Mouse (Mus musculus) right cerebral cortex, postnatal 10 days (tissue): ENCODE measurements around the gene Nav2.
A peak's percentile ranks its signal among the peaks of the same experiment; 100 is the strongest.

Experiments used
- DNase-seq, 2 experiments: peaks; one replicate each; pipeline ENCODE4 v3.0.0; 2021; ENCODE audit warnings: low spot score in 2 of 2

Gene Nav2

DNA sequence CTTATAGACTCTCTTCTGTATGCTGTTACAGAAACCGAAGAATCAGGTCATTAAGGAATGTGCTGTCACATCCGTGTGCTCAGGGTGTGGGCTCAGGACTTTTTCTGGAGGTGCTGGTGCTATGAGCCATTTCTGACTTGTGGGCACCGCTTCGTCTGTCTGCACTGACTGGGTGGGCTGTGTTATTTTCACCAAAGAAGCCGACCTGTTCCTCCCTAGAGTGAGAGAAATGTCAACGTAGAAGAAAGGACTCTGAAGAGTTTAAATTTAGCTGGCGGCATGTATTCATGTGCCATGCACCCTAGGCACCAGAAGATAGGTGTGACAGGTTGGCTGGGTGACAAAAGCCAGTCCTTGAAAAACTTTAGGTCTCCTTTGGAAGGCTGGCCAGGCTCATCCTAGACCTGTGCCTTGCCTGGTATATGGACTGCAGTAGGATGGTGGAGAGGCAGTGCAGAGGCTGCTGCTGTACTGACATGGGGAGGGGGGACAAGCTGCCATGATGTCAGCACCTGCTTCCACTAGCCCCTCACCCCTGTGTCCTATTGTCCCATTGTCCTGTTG is 599.5 kb downstream of the Nav2 start:
- DNase-seq: no peak

DNA sequence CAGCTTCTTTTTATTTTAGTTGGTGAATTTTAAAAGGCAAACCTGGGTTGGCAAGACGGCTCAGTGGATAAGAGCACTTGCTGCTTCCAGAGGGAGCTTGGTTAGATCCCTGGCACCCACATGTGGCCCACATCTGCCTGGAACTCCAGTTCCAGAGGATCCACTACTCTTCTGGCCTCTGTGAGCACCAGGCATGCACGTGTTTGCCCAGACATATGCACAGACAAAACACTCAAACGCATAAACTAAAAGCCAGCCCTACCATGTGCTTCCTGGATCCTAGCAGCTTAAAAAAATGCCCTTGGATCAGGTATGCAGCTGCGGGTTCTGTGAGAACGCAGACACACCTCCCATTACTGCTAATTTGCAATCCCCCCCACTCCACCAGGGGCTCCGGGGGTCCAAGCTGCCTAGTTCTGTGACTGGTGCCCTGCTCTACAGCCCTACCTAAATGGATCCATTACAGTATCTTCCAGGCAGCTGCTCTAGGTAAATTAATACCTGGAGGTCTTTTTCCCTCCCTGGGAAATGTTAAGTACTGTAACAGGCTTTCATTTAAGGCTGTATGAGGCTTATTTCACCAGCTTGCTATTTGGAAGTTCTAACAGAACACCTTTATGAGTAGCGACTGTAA is 603.4 kb downstream of the Nav2 start:
- no peak for DNase-seq

DNA sequence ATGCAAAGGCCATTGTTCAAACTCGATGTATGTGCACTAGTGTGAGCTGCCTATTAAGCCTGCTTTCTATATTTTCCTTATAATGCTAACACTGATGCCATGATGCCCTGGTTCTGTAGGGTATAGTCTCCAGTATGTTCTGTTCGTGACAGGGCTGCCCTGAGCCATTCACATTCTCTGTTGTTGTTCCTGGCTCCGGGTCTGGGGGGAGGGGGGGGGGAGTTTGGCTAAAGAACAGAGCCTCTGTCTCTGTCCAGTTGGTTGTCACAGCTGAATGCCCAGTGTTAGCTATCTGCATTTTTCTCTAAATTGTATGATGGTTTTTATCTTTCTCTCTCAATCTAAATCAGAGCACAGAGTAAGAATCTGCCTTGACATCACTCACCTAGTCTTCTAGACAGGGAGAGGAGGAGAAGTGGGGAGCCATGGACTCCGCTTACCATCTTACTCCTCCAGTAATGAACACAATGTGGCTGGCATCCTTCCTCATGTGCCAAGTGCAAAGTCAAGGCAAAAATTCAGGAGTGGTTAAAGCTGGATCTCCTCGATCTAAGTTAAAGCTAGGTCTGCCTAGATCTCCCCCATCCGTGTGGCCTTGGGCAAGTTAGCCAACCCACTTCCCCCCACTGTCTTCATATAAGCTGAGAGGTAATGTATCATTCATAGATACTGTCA is 605.4 kb downstream of the Nav2 start:
- no peak for DNase-seq

DNA sequence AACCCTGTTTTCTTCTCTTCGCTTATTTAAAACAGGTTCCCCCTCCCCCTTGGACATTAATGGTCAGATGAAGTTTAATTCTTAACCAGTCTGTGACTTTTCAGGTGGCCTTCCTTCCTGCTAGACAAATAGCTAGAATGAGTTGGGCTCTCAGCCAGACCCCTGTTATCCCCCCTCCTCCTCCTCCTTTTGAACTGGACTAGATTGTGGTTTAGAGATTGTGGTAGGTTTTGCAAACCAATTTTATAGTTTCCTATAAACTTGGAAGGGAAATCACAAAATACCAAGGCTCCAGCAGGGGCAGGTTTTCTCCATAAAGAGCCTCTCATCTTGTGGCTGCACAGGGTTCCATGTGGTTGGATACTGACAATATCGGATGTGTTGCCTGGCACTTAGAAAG is 606.5 kb downstream of the Nav2 start:
- DNase-seq: no peak

DNA sequence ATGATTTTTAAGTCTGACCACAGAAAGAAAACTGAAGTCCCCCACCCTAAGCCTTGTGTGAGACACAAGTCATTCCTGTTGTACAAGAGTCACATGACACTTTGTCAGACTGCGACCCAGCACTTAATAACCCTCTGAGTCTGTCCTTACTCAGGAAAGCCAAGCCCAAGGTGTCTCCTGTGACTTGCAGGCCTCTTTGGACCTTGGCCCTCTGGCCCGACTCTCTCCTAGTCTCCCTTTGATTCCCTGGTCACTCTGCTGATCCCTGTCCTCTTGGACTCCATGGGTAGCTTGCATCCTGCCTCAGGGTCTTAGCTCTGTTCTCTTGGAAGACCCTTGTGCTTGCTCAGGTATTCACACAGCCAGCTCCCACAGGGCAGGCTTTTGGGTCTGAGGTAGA is 612.0 kb downstream of the Nav2 start:
- DNase-seq: no peak

DNA sequence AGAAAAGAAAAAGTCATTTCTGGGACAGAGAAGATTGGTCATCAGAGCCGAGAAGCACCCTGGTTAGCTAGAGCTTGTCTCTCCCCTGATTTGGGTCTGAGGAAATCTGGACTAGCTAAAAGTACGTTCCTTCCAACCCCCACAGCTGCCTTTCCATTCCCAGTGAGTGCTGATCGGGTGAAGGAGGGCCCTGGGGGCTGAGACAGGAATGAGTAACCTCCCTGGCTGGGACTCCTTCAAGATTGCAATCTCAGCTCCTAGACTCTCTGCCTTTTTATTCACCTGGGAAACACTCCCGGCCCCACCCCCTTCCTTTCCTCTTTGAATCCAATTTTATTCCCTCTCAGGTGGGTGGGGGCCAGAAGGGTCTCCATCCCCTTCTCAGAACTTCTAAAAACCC is 612.8 kb downstream of the Nav2 start:
- no peak for DNase-seq

DNA sequence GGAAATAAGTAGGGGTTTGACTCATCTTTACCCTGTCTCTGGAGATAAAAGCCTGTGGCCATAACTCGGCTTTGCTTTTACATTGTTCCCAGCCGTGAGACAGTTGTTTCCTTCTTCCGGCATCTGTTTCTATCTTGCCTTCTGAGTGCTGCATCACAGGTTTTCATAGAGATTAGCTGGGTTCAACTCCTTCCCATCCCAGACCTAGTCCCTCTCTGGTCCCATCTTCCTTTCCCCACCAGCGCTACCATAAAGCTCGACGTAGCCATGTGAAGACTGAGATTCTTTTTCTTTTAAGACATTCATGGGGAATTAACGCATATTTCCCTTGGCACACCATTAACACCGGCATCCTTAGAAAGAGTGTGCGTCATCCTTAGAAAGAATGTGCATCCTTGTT is 613.5 kb downstream of the Nav2 start:
- DNase-seq: no peak

DNA sequence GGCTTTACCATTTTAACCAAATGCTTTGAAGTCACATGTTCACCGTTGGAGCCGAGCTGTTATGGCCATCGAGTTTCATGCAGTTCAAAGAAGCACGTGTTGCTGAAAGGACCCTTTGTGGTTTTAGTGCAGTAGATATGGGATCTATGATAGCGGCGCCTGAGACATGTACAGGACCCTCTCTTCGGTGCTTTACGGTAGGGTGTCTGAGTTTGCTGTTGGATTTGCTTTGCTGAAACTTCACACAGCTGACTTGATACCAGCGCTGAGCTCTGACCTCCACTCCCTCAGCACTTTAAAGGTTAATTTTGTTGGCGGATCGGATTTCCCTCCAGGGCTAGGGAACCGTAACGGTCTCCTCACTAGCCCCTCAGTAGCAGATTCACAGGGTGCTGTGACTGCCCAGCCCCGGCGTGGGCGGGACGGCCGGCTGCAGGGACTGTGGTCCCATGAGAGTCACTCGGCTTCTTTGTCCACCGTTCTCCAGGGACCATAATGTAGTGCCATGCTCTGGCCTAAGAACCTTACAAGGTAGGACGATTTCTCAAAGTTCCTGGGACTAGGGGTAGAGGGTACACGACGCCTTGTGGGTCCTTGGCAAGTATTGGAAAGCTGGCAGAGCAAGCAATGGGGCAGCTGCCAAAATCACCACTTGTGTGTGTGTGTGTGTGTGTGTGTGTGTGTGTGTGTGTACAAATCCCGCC is 614.0 kb downstream of the Nav2 start:
- peak; percentile 57 for DNase-seq

DNA sequence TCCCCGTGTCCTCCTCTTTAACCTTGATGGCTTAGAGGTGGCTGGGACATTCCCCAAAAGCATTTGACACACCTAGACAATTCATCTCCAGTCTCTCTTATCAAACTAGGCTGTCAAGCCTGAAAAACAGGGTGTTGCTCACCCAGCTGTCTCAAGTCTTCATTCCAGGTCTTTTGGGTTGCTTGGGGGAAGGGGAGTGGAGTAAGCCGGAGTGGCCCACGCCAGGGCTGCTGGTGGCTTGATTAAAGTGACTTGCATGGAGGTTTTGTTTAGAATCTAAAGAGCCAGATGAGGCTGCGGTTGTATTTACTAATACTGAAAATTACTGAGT is 614.6 kb downstream of the Nav2 start:
- no peak for DNase-seq

DNA sequence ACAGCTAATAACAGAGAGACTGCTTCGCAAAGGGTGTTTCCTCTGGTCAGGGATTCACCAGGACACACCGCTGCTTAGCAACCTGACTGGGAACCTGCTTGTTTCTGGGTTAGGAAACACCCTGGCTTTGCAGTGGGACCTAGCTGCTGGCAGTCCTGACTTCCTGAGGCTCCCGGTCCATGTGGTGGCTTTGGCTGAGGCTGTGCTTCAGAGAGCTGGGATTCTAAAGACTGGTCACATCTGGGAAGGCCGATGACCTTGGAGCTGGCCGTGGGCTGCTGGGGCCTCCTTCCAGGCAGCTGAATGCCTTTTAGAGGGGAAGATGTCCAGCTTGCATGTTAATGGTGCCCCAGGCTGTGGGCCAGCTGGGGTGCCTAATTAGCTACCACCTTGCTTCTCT is 615.2 kb downstream of the Nav2 start:
- DNase-seq: peak; percentile 58 to 65

DNA sequence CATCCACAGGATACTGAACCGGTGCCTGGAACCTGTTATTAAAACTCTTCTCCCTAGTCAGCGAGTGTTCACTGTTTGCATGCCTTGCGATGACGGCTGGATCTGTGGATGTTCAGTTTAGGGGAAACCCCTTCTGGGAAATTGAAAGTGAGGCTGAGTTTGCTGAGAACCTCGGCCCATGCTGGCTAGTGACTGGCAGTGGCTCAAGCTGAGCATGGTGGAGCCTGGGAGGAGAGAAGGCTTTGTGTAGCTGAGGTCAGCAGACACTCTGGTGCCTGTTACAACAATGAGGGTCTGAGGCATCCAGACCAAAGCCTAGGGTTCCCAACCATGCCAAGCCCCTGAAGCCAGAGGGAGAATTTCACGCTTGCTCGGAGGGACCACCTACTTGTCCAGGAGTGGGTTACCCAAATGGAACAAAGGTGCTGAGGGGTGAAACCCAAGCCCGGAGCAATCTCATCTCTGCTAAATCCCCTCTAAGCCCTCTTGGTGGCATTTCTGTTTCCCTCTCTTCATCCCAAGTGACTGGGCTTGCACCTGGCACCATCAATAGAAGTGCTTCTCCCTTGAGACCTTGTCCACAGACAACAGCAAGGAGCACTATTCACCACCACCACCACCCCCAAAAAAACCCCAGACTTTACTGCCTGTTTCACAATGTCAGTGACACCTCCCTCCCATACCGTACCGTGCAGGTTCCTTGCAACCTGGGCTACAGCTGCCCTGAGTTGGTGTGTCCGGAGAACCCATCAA is 617.0 kb downstream of the Nav2 start:
- peak; percentile 42 to 57 for DNase-seq

DNA sequence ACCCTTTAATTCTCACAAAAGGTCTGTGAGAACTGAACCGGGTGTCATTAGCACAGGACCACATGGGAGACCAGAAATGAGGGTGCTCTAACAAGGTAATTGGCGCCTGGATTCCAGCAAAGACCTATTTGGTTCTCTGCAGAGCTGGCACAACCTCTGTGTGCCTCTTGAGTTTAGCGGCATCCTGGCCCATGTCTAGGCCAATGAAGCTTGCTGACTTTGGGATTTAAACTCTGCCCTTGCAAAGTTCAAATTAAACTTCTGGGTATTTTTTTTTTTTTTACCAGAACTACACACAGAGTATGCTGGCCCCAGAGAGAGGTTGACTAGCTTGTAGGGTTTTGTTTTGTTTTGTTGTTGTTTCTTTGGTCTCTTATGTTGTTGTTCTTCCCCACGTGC is 617.6 kb downstream of the Nav2 start:
- DNase-seq: no peak

DNA sequence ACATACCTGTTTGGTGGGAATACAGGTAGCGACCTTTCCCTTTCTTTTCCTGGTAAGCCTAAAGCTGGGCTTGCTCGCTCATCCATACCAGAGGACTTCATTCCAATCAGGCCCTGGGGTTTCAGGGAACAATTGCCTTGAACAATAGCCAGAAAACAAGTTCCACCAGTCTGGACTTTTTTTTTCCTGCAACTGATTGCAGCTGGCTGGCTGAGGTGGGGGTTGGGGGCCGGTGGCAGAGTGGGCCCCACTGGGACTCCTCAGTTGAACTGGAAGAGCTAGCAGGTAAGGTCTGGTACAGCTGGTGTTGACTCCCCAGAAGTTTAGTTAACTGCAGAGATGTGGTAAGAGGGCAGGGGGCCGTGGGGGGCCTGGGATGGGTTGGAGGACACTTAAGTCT is 619.0 kb downstream of the Nav2 start:
- no peak for DNase-seq

DNA sequence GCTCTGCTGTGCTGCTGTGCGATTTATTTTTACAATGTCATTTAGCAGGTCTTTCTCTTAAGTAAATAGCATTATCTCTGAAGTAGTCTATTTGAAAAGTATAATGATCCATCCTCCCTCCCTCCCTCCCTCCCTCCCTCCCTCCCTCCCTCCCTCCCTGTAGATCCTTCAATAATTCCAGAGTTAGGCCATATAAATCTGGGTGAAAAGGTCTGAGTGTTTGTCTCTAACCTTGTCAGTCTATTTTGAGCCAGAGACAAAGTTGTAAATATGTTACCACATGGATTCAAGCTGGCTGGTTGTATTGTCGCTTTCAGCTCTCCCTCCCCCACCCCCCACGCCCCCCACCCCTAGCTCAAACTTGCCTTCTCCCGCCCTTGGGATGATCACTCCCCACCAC is 619.4 kb downstream of the Nav2 start:
- DNase-seq: no peak

DNA sequence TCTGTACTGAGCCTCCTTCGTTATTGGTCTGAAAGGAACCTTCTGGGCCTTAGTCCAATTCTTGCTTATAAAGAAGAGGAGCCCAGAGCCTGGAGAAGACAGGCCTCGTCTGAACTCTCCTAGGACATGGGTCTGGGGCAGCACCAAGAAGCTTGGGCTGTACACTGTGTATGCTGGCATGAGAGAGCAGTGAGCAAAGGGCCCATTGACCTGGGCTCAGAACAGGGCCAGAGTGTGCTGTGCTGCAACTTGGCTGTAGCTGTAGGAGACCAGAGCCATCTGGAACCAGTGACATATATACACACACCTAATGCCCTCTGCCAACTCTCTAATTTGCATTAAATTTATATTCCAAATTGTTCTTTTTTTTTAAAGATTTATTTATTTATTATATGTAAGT is 621.0 kb downstream of the Nav2 start:
- DNase-seq: peak; percentile 52 to 57

DNA sequence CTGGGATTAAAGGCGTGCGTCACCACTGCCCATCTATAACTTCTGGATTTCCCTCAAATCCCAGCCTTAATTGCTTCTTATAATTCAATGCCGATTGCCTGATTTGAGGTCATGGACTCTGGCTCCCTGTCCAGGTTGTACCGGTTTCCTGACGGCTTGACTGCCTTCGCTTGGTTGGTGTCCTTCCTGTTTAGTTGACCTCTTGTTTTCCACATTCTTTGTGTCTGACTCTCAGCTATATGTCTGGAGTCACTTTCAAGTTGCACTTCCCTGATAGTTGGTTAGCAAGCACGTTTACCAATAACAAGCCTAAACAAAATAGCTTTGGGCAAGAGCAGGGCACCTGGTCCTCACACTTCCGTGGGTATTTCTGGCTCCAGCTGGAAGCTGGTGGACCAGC is 625.1 kb downstream of the Nav2 start:
- DNase-seq: no peak

DNA sequence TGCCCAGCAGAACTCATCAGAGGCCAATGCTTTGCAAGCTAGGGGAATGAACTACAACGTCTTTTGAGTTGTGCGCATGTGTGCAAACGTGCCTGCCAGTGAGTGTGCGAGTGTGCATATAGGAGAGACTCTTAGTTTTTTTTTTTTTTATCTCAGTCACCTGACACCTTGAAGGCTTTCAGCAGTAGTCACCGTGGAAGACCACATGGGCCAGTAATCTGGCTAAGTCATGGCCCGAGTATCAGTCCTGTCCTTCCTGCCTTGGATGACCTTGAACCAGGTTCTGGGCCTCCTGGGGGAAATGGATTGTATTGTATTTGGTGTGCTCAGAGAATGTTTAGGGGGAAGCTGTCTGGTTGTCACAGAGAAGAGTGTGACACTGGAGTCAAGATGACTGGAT is 625.7 kb downstream of the Nav2 start:
- no peak for DNase-seq

DNA sequence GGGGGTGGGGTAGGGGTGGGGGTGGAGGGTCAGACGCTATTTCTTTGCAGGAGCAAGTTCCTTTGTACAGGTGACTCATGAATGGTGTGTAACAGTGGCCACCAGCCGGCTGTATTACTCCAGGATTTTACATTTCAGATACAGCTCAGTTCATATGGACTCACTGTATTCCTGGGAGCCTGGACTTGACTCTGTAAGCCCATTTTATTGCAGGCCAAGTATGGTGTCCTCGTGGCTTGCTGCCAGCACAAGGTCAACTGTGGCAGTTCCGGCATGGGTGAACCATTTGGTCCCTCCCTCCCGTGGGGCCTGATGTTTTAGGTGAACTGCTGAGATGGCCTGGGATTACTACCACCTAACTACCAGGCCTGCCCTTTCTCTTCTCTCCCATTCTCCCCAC is 629.8 kb downstream of the Nav2 start:
- DNase-seq: no peak

DNA sequence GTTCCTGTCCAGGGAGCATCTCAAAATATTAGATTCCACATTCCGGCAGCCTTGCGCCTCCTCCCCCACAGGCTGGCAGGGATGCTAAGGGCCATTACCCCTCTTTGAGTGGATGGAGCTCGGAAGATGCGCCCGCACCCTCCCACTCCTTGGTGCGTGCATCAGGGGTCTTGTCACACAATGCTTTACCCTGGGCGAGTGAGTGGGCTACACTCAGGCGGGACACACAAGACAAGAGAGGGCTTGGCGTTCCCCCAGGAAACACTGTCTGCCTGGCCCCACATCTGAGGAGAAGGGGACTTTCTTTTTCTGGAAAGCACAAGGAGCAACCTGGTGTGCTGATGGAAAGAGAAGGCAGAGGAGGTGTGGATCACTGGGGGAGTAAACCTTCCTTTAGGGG is 631.7 kb downstream of the Nav2 start:
- no peak for DNase-seq

DNA sequence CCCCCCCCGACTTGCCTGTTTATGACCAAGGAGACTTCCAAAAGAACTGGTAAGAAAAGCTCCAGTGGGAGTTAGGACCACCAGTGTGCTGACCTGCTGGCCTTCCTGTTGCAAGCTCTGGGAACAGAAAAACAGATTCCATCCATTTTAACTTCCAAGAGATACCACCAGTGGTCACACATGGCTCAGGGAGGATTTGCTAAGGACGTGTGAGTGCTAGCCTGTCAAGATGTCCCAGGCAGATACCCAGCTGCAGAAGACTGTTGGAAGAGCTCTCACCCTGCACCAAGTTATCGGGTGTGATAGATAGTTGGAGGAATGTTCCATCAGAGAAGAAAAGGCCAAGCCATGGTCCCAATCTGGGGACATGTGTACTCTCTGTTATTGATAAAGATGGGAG is 633.6 kb downstream of the Nav2 start:
- DNase-seq: no peak

DNA sequence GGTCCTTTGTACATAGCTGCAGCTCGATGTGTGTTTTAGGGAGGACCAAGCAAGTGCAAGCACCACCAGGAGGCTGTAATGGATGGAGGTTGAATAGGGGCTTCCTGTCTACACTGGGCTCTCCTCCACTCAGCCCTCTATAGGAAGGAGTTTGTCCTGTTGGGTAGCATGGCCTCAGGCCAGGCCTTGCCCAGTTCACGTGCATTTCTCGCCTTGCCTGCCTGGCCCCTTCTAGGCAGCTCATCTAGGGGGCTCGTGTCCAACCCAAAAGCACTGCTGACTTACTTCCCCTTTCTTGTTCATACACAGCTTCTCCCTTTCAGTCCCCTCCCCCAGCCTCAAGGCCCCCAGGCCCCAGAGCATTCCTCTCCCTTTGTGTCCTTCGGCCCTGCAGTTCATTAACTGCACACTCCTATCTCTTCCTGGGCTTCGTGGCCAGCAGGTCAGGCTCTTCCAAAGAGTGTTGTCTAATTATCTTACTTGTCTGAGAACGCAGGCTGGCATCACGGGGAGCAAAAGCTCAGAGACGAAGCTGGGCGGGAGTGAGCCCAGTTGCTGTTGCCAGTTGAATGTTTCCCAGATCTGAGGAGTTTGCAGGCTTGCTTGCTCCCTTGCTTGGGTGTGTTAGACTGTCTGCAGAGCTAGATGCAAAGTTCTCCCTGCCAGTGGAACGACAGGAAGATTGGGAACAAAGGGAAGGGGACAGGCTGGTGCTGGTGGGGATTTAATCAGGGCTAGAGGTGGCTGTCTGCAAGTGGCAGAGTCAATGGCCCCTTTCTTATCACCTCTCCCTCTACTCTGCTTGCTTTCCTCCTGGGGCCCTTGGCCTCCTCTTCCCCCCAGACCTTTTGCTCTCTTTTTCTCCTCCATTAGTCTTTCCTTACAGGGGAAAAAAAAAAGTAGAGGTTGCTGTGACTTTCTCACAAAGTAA is 636.5 kb downstream of the Nav2 start:
- peak in 1 of 2 experiments; percentile 52 for DNase-seq
